Mouse (Mus musculus) olfactory bulb, adult 2 months (tissue): ENCODE data around the gene Rsrc1.

Experiments
- CTCF ChIP-seq: fragments of 200-500 bp; IDR thresholded peaks from 2 replicates; pipeline ENCODE4 v1.5.1; 2012; ENCODE audit warnings: low read depth, mild to moderate bottlenecking, low read length, moderate library complexity; ENCODE audit not compliant: insufficient read depth
- POLR2A ChIP-seq: fragments of 200-500 bp; IDR thresholded peaks from 2 replicates; pipeline ENCODE4 v1.6.1; 2012; ENCODE audit warnings: mild to moderate bottlenecking, low read depth, low read length, moderate library complexity; ENCODE audit not compliant: insufficient read depth

GRCm38 (mm10) chr3:67372781-67373180 is 391.6 kb downstream of the Rsrc1 start:
- TF ChIP-seq POLR2A, result no peak
- no peak for TF ChIP-seq CTCF
